Mouse (Mus musculus): Measurements from ENCODE around the gene Bglap.

DNA sequence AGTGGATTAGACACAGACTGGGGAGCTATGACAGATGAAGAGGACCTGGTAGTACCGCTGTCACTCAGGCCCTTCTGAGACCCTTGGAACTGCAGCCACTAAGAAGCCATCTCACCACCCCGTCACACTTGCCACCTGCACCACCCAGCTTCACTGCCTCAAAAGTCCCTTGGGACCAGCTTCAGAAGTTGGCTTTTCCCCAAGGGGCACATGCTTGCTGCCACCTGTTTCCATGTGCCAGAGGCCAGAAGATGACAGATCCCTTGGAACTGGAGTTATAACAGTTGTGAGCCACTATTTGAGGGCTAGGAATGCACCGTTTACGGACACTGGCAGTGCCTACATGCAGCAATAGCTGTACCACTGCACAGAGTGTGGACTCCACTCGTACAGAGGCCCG lies 11.0 kb upstream of the Bglap start:
- no peak for TF ChIP-seq USF1 (IDR thresholded peaks at IDR 0.05; ENCODE audit: low read depth)
- TF ChIP-seq CTCF (IDR thresholded peaks at IDR 0.05; ENCODE audit: control insufficient read depth, insufficient read depth, insufficient read length) = no peak

Measured in C2C12 (cell line).